Mouse (Mus musculus) colon, adult 2 months (tissue): Measurements from ENCODE around the gene Izumo4. TPM values are rescaled to one million over a fixed set of nuclear protein-coding genes. Genes with fewer than 3 reads are reported as not detected.

Experiments
- polyA plus RNA-seq: library from polyadenylated mRNA; depleted of rRNA; stranded (reverse); fragments of >200 nt; gene quantifications from 2 replicates; pipeline ENCODE4 v1.2.3, GENCODE M21; 2012; rRNA removed

The Izumo4 gene
- polyA plus RNA-seq: 52.3 and 56.7 TPM in 2 replicates

DNA sequence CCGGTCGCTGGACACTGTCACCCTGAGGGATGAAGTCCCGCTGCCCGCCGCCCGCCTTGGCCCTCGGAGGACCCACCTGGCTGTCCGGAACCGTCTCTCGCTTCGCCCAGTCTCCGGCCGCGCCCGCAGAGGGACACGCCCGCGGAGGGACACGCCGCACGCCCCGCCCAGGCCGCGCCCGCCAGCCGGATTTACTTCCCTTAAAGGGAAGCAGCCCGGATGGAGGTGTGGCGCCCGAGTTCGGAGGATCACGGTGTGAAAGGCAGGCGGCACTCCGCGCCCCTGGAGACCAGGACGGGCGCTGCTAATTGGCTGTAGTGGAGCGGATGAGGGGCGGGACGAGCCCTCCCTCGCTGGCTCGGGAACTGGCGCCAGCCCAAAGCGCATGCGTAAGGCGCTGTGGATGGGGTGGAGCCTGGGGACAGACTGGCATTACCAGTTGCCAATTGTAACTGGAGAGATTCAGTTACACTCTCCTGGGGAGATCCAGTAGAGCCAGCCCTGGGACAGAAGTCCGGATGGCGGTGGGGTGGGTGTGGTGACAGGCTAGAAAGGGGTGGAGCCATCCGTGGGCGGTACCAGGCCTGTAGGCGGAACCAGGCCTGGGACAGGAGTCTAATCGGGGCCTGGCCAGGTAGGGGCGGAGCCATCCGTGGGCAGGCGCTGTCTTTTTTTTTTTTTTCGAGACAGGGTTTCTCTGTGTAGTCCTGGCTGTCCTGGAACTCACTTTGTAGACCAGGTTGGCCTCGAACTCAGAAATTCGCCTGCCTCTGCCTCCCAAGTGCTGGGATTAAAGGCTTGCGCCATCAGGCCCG lies at the start of gene Izumo4, which contains the start of gene Mob3a:
Gene Izumo4 (plus strand): TSS at position 464 of the 815 bp plus-strand sequence.
Gene Mob3a (minus strand): TSS at position 257 of the 815 bp plus-strand sequence.

DNA sequence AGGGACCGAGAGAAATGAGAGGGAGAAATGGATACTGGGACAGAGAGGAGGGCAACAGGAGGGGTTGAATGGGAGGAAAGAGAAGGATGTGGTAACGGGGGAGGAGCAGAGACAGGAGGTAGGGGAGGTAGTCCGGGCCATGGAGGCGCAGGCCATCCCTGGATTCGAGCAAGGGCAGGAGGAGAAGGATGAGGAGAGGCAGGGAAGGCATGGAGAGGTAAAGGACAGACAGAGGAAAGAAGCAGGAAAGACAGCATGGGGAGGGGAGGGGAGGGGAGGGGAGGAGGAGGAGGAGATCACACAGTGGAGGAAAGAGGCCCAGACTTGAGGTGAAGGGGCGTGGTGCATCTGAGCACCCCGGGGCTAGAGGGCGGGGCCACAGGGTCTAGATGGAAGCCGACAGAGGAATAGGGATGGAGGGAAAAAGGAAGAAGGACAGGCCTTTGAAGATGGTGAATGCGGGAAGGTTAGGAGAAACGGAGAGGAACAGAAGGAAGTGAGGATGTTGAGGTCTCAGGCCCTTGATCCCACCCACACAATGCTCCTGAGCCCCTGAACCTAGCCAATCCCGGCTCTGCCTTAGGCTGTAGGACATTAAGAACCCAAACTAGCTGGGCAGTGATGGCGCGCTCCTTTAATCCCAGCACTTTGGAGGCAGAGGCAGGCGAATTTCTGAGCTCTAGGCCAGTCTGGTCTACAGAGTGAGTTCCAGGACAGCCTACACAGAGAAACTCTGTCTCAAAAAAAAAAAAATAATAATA lies 44.9 kb upstream of the Izumo4 start, which contains the start of gene Btbd2:
Gene Btbd2 (minus strand): TSS at position 209 of the 761 bp plus-strand sequence.

DNA sequence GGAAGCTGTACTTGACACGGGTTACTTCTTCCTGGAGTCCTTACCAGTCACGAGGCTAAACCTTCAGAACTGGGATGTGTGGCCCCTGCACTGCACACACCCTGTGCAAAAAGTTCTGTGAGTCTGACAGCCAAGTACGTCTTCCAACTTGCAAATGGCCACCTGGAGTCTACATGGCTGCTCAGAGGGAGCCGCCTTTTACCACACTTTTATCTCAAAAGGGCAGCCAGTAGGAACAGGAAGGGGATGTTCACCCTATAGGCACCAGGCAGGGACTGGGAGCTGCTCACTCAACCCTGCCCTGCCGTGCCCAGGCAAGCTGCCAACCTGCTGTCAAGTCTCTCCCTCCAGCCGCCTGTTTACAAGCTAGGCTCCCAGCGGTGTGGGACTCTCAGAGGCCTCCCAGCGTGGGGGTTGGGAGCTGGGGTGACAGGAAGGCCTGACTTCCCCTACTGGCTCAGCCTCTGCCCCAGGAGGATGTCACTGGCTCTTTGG lies 24.0 kb upstream of the Izumo4 start, which contains the start of gene Mknk2:
Gene Mknk2 (minus strand): TSS at position 171 of the 495 bp plus-strand sequence.

DNA sequence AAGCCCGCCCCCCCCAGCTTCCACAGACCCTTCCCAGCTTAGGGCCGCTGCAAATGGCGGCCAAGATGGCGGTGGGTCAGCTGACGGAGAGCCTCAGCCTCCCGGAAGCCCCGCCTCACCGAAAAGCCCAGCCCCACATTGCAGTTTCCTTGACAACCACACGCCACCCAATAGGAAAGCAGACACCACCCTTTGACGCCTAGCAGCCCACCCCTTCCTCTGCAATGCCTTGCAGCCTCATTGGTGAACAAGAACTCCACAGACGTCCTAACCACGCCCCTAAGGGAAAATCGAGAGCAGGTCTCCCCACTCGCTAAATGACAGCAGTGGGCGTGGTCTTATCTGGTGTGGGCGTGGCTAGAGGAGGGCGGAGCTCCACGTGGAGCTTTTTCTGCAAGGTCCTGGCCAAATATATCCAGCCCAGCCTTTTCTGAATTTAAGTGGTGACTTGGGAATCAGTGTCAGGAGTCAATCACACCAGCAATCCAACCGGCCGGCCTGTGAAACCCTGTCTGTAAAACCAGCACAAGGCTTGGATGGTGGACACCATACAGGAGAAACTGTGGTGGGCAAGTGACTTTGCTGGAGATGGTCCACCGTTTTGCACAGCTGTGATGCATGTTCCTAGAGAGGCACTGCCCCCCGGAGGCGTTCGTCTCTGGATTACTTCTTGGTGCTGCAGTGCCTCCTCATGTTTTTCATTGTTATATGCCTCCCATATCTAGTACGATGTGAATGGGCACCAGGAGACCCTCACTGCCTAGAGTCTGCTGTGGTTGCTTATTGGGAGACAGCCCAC lies 40.4 kb downstream of the Izumo4 start, which contains the start of gene Ap3d1:
Gene Ap3d1 (minus strand): TSS at position 85 of the 799 bp plus-strand sequence.

GRCm38 (mm10) chr10:80754594-80755290 lies 52.8 kb downstream of the Izumo4 start, which contains the start of gene Dot1l:
Gene Dot1l, plus strand, starts transcription at chr10:80755206.

Other genes starting within 250 kb of the Izumo4 start
- gene Onecut3, start 207.3 kb upstream of the Izumo4 start, polyA plus RNA-seq: 0.02 TPM in 1 of 2 replicates, not detected in the other
- gene Atp8b3, start 163.1 kb upstream of the Izumo4 start, polyA plus RNA-seq: not detected in 2 replicates
- 56.3 and 60.5 TPM in 2 replicates for gene Rexo1, start 140.6 kb upstream of the Izumo4 start, polyA plus RNA-seq
- 32.1 and 34.5 TPM in 2 replicates for gene Klf16, start 124.9 kb upstream of the Izumo4 start, polyA plus RNA-seq
- gene Abhd17a, start 111.8 kb upstream of the Izumo4 start, polyA plus RNA-seq: 328 and 390 TPM in 2 replicates
- 145 and 162 TPM in 2 replicates for gene Scamp4, start 99.3 kb upstream of the Izumo4 start, polyA plus RNA-seq
- gene Adat3, start 99.3 kb upstream of the Izumo4 start, polyA plus RNA-seq: 22.0 and 28.5 TPM in 2 replicates
- 3.8 and 4.9 TPM in 2 replicates for gene Gm49322, start 96.2 kb upstream of the Izumo4 start, polyA plus RNA-seq
- 326 and 352 TPM in 2 replicates for gene Csnk1g2, start 79.3 kb upstream of the Izumo4 start, polyA plus RNA-seq
- 89.5 and 97.5 TPM in 2 replicates for gene Btbd2, start 45.1 kb upstream of the Izumo4 start, polyA plus RNA-seq
- gene Mknk2, start 24.1 kb upstream of the Izumo4 start, polyA plus RNA-seq: 385 and 392 TPM in 2 replicates
- 39.9 and 49.0 TPM in 2 replicates for gene Mob3a, start 207 bp upstream of the Izumo4 start, polyA plus RNA-seq
- gene Ap3d1, start 40.1 kb downstream of the Izumo4 start, polyA plus RNA-seq: 116 and 122 TPM in 2 replicates
- gene Dot1l, start 53.0 kb downstream of the Izumo4 start, polyA plus RNA-seq: 25.5 and 45.2 TPM in 2 replicates
- gene Sf3a2, start 96.0 kb downstream of the Izumo4 start, polyA plus RNA-seq: 31.8 and 39.2 TPM in 2 replicates
- 54.2 and 71.9 TPM in 2 replicates for gene Plekhj1, start 96.4 kb downstream of the Izumo4 start, polyA plus RNA-seq
- gene Amh, start 103.1 kb downstream of the Izumo4 start, polyA plus RNA-seq: 0.67 and 1.1 TPM in 2 replicates
- 0.13 TPM in 1 of 2 replicates, not detected in the other for gene Jsrp1, start 111.3 kb downstream of the Izumo4 start, polyA plus RNA-seq
- gene Oaz1, start 124.5 kb downstream of the Izumo4 start, polyA plus RNA-seq: 843 and 1,116 TPM in 2 replicates
- not detected in 2 replicates for gene Lingo3, start 141.9 kb downstream of the Izumo4 start, polyA plus RNA-seq
- gene Lsm7, start 153.0 kb downstream of the Izumo4 start, polyA plus RNA-seq: 73.9 and 111 TPM in 2 replicates
- gene Sppl2b, start 153.1 kb downstream of the Izumo4 start, polyA plus RNA-seq: 128 and 145 TPM in 2 replicates
- 0.30 and 0.33 TPM in 2 replicates for gene Tmprss9, start 169.7 kb downstream of the Izumo4 start, polyA plus RNA-seq
- 270 and 310 TPM in 2 replicates for gene Timm13, start 198.8 kb downstream of the Izumo4 start, polyA plus RNA-seq
- gene Lmnb2, start 216.1 kb downstream of the Izumo4 start, polyA plus RNA-seq: 42.0 and 44.6 TPM in 2 replicates
- 28.3 and 29.6 TPM in 2 replicates for gene Gadd45b, start 227.9 kb downstream of the Izumo4 start, polyA plus RNA-seq